Mouse (Mus musculus): ENCODE results near the gene Capns2. TPM values are rescaled to one million over a fixed set of nuclear protein-coding genes. Genes with fewer than 3 reads are reported as not detected.
"Not testable (repeated sequence)": the region's sequence is repeated elsewhere in the genome, so short reads cannot be mapped to it uniquely, and the experiment has no call there.

Gene Capns2
- total RNA-seq (2021): 1 to 10 TPM; 1.1 to 1.7 TPM

DNA sequence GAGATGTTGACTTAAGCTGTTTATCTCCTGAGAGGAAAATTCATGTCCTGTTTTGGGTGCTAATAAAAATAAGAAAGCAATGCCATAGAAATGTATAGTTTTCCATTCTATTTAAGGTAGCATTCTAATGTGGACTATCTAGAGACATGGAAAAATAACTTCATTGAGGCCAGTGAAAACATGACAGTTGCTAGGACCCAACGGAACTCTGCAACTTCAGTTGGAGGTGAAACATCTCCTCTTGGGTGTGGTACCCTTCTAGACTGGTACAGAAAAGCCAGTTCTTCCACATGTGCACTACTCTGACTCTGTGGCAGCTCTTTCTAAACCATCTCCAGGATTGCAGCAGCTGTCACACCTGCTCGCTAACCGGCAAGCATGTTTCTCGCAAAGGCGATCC, at the start of gene Capns2:
Gene Capns2 (plus strand): TSS at position 301 of the 400 bp plus-strand sequence.
- DNase-seq (ENCODE audit: extremely low spot score in 1 of 2, low spot score in 2 of 2): no peak
- intact Hi-C loops (cut with DNase I): no loop called here

DNA sequence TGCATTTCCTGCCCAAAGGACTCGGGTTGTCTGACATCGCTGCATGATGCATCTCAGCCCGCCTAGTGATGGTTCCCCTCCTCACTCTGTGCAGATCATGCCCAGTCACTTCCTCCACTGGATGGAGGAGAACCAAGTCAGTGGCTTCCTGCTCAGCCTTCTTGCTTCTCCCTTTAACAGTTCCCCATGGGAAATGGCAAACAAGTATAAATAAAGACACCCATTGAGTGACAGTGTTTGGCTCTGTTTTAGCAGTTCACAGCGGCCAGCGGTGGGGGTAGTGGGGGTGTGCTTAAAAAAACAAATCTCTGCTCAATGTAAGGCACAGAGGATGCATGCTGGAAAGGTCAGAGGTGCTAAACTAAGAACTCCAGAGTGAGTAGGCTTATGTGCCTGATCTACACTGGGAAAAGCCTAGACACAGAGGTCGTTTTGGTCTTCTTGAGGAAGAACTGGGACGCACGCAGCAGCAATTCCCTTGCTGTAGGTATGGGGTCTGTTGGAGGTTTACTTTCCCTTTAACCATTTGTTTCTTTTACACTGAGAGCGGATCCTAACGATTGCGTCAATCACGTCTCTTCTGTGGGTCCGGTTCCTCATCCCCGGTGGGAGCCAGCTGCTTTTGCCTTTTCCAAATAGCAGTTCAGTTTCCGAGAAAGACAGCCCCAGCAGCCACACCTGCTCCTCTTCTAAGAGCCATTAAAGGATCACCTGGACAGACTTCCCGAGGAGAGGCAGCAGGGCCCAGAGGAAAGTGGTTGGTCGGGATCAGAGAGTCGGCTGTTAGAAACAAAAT, 47.8 kb upstream of the Capns2 start:
- DNase-seq (ENCODE audit: extremely low spot score in 1 of 2, low spot score in 2 of 2): no peak
- intact Hi-C loops (cut with DNase I): no loop called here

DNA sequence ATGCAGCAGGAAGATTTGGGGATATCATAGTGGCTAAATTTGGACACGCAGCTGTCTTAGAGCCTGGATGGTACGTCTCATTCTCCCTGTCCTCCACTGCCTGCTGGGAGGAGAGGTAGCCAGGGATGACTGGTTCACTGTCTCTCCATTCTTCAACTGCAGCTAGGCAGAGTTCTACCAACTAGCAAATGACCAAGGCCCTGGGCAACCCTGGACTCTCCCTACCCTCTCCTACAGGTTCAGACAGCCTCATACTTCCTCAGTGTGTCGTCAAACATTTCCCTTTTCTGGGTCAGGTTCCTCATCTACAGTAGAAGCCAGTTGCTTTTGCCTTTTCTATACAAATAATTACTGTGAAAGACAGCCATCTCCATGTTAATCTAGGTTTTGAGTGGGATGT, 46.5 kb upstream of the Capns2 start:
- DNase-seq (ENCODE audit: extremely low spot score in 1 of 2, low spot score in 2 of 2): no peak
- intact Hi-C loops (cut with DNase I): no loop called here

DNA sequence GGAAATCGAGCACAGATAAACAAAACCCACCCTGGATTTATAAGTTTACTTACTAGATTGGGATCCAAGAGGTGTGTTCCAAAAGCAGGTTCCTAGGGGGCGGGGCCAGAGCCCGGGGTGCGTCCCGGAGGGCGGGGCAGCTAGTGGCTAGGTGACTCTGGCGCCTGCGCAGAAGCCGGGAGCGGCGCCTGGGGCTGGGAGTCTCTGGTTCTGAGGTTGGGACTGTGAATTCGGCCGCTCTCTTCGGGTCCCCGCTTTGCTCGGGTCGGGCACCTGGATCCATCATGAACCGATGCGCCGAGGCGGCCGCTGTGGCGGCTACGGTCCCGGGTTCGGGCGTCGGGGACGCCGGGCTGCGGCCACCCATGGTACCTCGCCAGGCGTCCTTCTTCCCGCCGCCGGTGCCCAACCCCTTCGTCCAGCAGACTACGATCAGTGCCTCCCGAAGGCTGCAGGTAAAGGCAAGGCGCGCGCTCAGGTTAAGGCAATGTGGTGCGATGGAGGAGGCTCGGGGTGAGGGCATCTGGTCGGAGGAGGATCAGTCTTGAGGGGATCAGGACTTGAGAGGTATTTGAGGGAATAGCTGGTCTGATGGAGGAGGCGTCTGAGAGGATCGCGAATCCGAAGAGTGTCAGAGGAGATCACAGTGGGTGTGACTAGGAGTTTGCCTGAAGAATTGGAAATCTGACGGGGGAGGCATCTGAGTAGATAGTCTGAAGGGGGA, 45.9 kb upstream of the Capns2 start, which contains the start of gene Lpcat2:
Gene Lpcat2 (plus strand): TSS at position 169 of the 724 bp plus-strand sequence.
- intact Hi-C loops (cut with DNase I): no loop called here
- DNase-seq (ENCODE audit: extremely low spot score in 1 of 2, low spot score in 2 of 2): peak in 1 of 2 experiments; percentile 85

GRCm38 (mm10) chr8:92856273-92856986, 44.8 kb upstream of the Capns2 start:
- intact Hi-C loops (cut with DNase I): no loop called here
- no peak for DNase-seq (ENCODE audit: extremely low spot score in 1 of 2, low spot score in 2 of 2)

GRCm38 (mm10) chr8:92858475-92859182, 42.6 kb upstream of the Capns2 start:
- intact Hi-C loops (cut with DNase I): no loop called here

GRCm38 (mm10) chr8:92861977-92862376, 39.2 kb upstream of the Capns2 start:
- no peak for DNase-seq (ENCODE audit: extremely low spot score in 1 of 2, low spot score in 2 of 2)
- intact Hi-C loops (cut with DNase I): no loop called here

More at GRCm38 (mm10) chr8:92858475-92859182, 42.6 kb upstream of the Capns2 start:
- no peak for DNase-seq (ENCODE audit: extremely low spot score in 1 of 2, low spot score in 2 of 2)

DNA sequence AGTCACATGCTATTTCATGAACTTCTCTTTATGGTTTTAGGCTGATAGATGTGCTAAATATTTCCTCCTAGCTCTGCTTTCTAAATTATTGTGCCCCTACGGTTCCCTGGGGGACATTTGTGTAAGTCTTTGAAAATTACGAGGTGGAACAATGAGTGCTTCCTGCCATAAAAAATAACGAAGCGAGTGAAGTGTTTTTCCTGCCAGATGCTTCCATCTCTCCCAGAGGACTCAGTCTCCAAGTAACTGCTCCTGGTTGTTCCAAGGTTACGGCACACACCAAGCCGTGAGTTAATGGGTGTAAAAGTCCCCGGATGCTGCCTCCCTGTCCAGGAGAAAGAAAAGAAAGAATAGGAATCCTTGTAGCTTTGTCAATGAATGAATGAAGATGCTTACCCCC, 30.9 kb upstream of the Capns2 start:
- intact Hi-C loops (cut with DNase I): no loop called here
- no peak for DNase-seq (ENCODE audit: extremely low spot score in 1 of 2, low spot score in 2 of 2)

GRCm38 (mm10) chr8:92872063-92872759, 29.0 kb upstream of the Capns2 start:
- intact Hi-C loops (cut with DNase I): no loop called here
- DNase-seq (ENCODE audit: extremely low spot score in 1 of 2, low spot score in 2 of 2): no peak

- intact Hi-C loops (cut with DNase I): no loop called here
Observed at GRCm38 (mm10) chr8:92875795-92876194, 25.4 kb upstream of the Capns2 start.

GRCm38 (mm10) chr8:92881247-92881646, 20.0 kb upstream of the Capns2 start:
- intact Hi-C loops (cut with DNase I): loop anchor here (10.0 kb wide), 1 partner anchor 114 kb away; no protein-coding TSS in a partner anchor
- no peak for DNase-seq (ENCODE audit: extremely low spot score in 1 of 2, low spot score in 2 of 2)

More at GRCm38 (mm10) chr8:92875795-92876194, 25.4 kb upstream of the Capns2 start:
- no peak for DNase-seq (ENCODE audit: extremely low spot score in 1 of 2, low spot score in 2 of 2)

GRCm38 (mm10) chr8:92883771-92884170, 17.4 kb upstream of the Capns2 start:
- intact Hi-C loops (cut with DNase I): loop anchor here (2.0 to 10.0 kb wide), 2 partner anchors 65 to 111 kb away; no protein-coding TSS in a partner anchor
- no peak for DNase-seq (ENCODE audit: extremely low spot score in 1 of 2, low spot score in 2 of 2)

GRCm38 (mm10) chr8:92892216-92892615, 9.0 kb upstream of the Capns2 start:
- DNase-seq (ENCODE audit: extremely low spot score in 1 of 2, low spot score in 2 of 2); intact Hi-C loops (cut with DNase I): not testable (repeated sequence)

- no peak for DNase-seq (ENCODE audit: extremely low spot score in 1 of 2, low spot score in 2 of 2)
Observed at GRCm38 (mm10) chr8:92893870-92894269, 7.3 kb upstream of the Capns2 start.

GRCm38 (mm10) chr8:92895053-92895452, 6.2 kb upstream of the Capns2 start:
- intact Hi-C loops (cut with DNase I): no loop called here
- DNase-seq (ENCODE audit: extremely low spot score in 1 of 2, low spot score in 2 of 2): no peak

More at GRCm38 (mm10) chr8:92893870-92894269, 7.3 kb upstream of the Capns2 start:
- intact Hi-C loops (cut with DNase I): no loop called here

GRCm38 (mm10) chr8:92896056-92896455, 5.2 kb upstream of the Capns2 start:
- intact Hi-C loops (cut with DNase I): no loop called here
- no peak for DNase-seq (ENCODE audit: extremely low spot score in 1 of 2, low spot score in 2 of 2)

- intact Hi-C loops (cut with DNase I): no loop called here
- DNase-seq (ENCODE audit: extremely low spot score in 1 of 2, low spot score in 2 of 2): no peak
Observed at GRCm38 (mm10) chr8:92896611-92897010, 4.6 kb upstream of the Capns2 start.

DNA sequence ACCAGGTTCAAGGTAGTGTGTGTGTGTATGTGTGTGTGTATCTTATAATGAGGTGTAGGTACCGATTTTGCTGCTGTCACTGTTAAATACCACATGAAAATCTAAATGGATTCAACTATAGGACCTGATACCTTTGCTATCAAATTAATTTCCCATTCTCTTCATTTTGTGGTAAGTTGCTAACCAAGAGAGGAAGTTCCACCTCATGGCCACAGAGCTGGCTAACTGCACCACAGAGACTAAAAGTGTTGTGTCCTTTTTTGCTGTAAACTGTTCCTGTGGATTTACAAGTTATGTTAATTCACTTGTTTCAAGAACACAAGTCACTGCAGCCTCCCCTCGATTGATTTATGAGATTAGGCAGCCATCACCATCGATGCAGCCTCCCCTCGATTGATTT, 3.4 kb upstream of the Capns2 start:
- intact Hi-C loops (cut with DNase I): no loop called here
- no peak for DNase-seq (ENCODE audit: extremely low spot score in 1 of 2, low spot score in 2 of 2)
